Mouse (Mus musculus): ENCODE data around the gene Chst13. TPM values are rescaled to one million over a fixed set of nuclear protein-coding genes. Genes with fewer than 3 reads are reported as not detected.

The Chst13 gene
- polyA plus RNA-seq, 1 experiment from 2014 or later: 1.2 TPM

DNA sequence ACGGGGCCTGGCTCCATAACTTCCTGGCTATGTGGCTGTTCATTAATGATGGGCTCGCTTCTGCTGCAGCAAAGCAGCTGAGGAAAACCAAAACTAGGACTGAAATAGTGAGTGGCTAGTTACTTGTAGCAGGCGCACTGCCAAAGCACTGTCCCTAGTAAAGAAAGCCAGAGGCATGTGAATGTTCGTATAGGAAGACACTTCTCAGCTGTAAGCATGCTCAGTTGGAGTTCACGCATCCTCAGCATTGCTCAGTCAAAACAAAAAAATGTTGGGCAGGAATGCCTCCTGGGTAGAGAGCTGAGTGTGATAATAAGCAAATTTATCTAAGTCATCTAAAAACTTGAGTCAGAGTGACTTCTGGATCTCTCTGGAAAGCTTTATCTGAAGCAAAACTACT lies 33.2 kb upstream of the Chst13 start:
- no peaks in the 10 kb centered on the region for H3K27me3 ChIP-seq (ENCODE audit: control insufficient read depth, insufficient read depth, low read length)
- no peaks in the 10 kb centered on the region for H3K9me3 ChIP-seq (replicated peaks; ENCODE audit: control insufficient read depth, low read length)
- peaks cover 23% of the 10 kb centered on the region for H3K4me1 ChIP-seq (ENCODE audit: control insufficient read depth, insufficient read depth, low read length)
- no peak for ATAC-seq (ENCODE audit: insufficient read depth, low FRiP score)
- WGBS: 43% methylated on average over 5 of the region's 5 CpGs
- H3K36me3 ChIP-seq (ENCODE audit: control insufficient read depth, insufficient read depth, low read length): no peaks in the 10 kb centered on the region
- H3K9ac ChIP-seq (ENCODE audit: low read length): no peak overlapping the region
- H3K4me2 ChIP-seq (ENCODE audit: low read depth, low read length): no peak overlapping the region
- peak overlapping the region; percentile 2; the same call in 1 of the 2 replicates for H3K27ac ChIP-seq (ENCODE audit: low read length)
- H3K4me3 ChIP-seq (replicated peaks; ENCODE audit: low read length): no peak overlapping the region

DNA sequence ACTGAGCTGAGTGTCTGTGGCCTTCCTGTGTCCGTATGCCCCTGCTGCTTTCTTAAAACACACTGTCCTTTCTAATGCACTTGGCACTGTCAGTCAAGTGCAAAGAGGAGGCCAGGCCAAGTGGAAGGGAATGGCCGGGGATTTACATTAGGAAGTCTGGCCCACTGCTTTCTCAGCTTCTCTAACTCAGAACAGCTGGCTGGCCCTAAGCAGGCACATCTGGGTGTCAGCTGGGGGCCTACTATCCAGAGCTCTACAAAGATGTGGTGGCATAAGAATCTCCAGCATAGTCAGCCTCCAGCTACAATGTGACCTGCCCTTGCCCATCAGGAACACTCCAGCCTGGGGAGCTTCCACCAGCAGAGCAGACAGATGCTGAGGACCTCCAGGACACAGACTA lies 25.0 kb upstream of the Chst13 start:
- no peaks in the 10 kb centered on the region for H3K27me3 ChIP-seq (ENCODE audit: control insufficient read depth, insufficient read depth, low read length)
- H3K9me3 ChIP-seq (replicated peaks; ENCODE audit: control insufficient read depth, low read length): no peaks in the 10 kb centered on the region
- no peak overlapping the region for H3K4me2 ChIP-seq (ENCODE audit: low read depth, low read length)
- H3K4me1 ChIP-seq (ENCODE audit: control insufficient read depth, insufficient read depth, low read length): no peaks in the 10 kb centered on the region
- H3K4me3 ChIP-seq (replicated peaks; ENCODE audit: low read length): no peak overlapping the region
- ATAC-seq (ENCODE audit: insufficient read depth, low FRiP score): no peak
- no peaks in the 10 kb centered on the region for H3K36me3 ChIP-seq (ENCODE audit: control insufficient read depth, insufficient read depth, low read length)
- H3K9ac ChIP-seq (ENCODE audit: low read length): no peak overlapping the region
- WGBS: 56% methylated on average over 2 of the region's 2 CpGs
- no peak overlapping the region for H3K27ac ChIP-seq (ENCODE audit: low read length)

DNA sequence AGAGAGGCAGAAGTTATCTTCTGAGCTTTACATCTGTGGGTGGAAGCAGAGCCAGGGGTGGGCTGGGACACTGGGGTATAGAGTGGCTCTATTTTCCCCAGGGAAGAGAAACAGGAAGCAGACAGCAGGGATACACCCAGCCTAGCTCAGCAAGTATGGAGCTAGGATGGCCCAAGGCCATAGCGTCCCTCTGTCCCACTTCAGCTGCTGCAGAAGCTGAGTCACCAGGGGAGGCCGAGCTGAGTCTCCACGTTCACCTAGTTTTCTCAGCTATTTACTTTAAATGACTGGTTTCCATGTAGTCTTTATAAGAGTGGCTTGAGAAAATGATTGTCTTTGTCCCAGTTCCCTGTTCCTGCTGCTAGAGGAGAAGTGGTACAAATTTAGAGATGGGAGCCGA lies 23.5 kb upstream of the Chst13 start:
- H3K9me3 ChIP-seq (replicated peaks; ENCODE audit: control insufficient read depth, low read length): no peaks in the 10 kb centered on the region
- WGBS: 68% methylated on average over 4 of the region's 4 CpGs
- H3K27me3 ChIP-seq (ENCODE audit: control insufficient read depth, insufficient read depth, low read length): no peaks in the 10 kb centered on the region
- H3K27ac ChIP-seq (ENCODE audit: low read length): no peak overlapping the region
- no peak for ATAC-seq (ENCODE audit: insufficient read depth, low FRiP score)
- no peak overlapping the region for H3K4me2 ChIP-seq (ENCODE audit: low read depth, low read length)
- H3K36me3 ChIP-seq (ENCODE audit: control insufficient read depth, insufficient read depth, low read length): no peaks in the 10 kb centered on the region
- H3K4me3 ChIP-seq (replicated peaks; ENCODE audit: low read length): no peak overlapping the region
- no peaks in the 10 kb centered on the region for H3K4me1 ChIP-seq (ENCODE audit: control insufficient read depth, insufficient read depth, low read length)
- no peak overlapping the region for H3K9ac ChIP-seq (ENCODE audit: low read length)

DNA sequence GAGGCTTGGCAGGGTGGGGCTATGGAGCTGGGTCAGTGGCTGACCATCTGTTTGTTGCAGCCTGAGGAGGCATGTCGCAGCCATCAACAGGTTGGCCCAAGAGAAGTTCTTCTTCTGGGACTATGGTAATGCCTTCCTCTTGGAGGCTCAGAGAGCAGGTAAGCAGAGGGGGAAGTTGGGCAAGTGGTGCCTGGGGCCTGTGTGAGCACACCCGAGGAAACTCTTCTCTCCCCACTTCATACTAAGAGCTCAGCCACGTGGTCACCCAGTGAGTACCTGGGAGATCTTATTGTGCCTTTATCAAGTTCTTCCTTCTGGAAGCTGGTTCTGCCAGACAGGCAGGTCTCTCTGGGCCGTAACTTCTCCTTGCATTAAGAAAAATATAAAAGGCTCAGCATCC lies 22.2 kb upstream of the Chst13 start:
- Histone ChIP-seq H3K4me3 (replicated peaks; ENCODE audit: low read length) (no peak overlapping the region), H3K36me3 (ENCODE audit: control insufficient read depth, insufficient read depth, low read length) (no peaks in the 10 kb centered on the region), H3K9me3 (replicated peaks; ENCODE audit: control insufficient read depth, low read length) (no peaks in the 10 kb centered on the region), H3K27ac (ENCODE audit: low read length) (0 out of 2 replicates have a peak overlapping the region, but pooled peaks have one; percentile 9), H3K9ac (ENCODE audit: low read length) (no peak overlapping the region), H3K27me3 (ENCODE audit: control insufficient read depth, insufficient read depth, low read length) (no peaks in the 10 kb centered on the region), H3K4me2 (ENCODE audit: low read depth, low read length) (no peak overlapping the region), H3K4me1 (ENCODE audit: control insufficient read depth, insufficient read depth, low read length) (no peaks in the 10 kb centered on the region)
- 68% methylated on average over 4 of the region's 4 CpGs for WGBS
- no peak for ATAC-seq (ENCODE audit: insufficient read depth, low FRiP score)

DNA sequence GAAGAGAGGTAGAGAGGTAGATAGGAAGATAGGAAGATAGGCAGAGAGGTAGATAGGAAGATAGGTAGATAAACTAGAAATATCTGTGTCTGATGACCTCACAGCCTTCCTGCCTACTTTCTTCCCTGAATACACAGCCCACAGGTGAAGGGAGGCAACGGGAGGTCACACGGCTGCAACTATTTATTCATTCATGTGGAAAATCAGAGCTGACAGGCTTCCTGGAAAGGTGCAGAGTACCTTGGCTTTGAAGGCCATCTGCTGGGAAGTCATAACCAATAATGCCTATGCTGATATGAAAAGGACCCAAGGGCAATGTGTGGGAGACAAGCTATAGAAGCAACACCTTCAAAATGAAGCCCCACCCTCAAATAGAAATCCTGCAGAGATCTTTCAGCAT lies 17.4 kb upstream of the Chst13 start:
- H3K4me1 ChIP-seq (ENCODE audit: control insufficient read depth, insufficient read depth, low read length): no peaks in the 10 kb centered on the region
- WGBS: 65% methylated on average over 2 of the region's 2 CpGs
- no peak overlapping the region for H3K27ac ChIP-seq (ENCODE audit: low read length)
- no peaks in the 10 kb centered on the region for H3K27me3 ChIP-seq (ENCODE audit: control insufficient read depth, insufficient read depth, low read length)
- no peak for ATAC-seq (ENCODE audit: insufficient read depth, low FRiP score)
- H3K4me3 ChIP-seq (replicated peaks; ENCODE audit: low read length): no peak overlapping the region
- no peak overlapping the region for H3K4me2 ChIP-seq (ENCODE audit: low read depth, low read length)
- no peak overlapping the region for H3K9ac ChIP-seq (ENCODE audit: low read length)
- H3K9me3 ChIP-seq (replicated peaks; ENCODE audit: control insufficient read depth, low read length): no peaks in the 10 kb centered on the region
- no peaks in the 10 kb centered on the region for H3K36me3 ChIP-seq (ENCODE audit: control insufficient read depth, insufficient read depth, low read length)

DNA sequence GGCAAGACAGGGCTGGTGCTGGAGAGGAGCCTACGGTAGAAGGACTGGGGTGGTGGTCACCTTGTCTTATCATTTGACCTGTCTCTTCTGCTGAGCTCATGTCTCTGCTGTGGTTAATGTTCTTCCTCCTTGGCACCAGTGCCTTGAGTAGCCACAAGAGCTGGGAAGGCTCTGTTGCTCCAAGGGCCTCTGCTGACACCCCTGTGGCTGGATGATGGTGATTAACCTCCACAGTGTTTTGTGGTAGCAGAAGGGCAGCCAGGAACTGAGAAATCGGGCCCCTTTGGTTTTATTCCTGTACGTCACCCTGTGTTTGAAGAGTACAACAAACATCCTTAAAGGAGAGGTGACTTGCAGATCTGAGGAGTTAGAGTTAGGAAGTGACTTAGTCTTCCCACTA lies 9.3 kb upstream of the Chst13 start:
- Histone ChIP-seq H3K4me2 (ENCODE audit: low read depth, low read length) (no peak overlapping the region), H3K27me3 (ENCODE audit: control insufficient read depth, insufficient read depth, low read length) (no peaks in the 10 kb centered on the region), H3K27ac (ENCODE audit: low read length) (no peak overlapping the region), H3K9me3 (replicated peaks; ENCODE audit: control insufficient read depth, low read length) (no peaks in the 10 kb centered on the region), H3K4me1 (ENCODE audit: control insufficient read depth, insufficient read depth, low read length) (no peaks in the 10 kb centered on the region), H3K4me3 (replicated peaks; ENCODE audit: low read length) (no peak overlapping the region), H3K9ac (ENCODE audit: low read length) (no peak overlapping the region), H3K36me3 (ENCODE audit: control insufficient read depth, insufficient read depth, low read length) (no peaks in the 10 kb centered on the region)
- no peak for ATAC-seq (ENCODE audit: insufficient read depth, low FRiP score)
- 72% methylated on average over 3 of the region's 3 CpGs for WGBS

DNA sequence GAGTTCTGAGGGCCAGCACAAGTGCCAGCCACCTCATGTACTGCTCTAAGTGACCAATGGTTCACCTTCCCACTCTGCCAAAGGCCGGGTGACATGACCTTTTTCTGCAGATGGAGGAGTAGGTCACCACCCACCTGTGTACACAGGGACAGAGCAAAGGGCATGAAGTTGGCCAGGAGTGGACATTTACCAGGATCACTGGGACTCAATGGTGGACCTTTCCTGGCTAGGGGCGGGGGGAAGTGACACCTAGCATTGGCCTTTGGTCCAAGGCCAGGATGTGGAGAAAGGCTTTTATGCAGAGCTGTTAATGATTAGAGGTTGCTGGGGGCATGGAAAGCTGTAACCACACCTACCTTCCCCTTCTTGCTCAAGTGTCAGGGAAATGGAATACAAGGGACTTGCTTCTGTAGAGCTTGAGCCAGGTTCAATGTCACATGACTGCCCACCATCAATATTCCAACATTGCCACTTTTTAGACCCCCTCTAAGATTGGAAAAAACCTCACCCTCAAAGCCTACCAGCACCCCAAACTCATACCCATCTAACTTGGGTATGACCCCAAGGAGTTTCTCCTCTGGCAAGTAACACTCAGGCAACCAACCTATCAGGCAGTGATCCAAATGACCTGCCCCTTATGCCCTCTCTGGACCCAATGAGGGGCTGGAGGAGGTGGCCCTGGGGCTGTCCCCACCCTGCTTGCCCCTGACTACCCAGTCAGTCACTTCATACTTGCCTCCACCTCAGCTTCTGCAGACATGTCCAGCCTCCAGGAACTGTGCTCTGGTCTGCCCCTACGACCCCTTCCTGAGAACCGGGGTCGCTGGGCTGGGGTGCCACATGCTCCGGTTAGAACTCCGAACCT lies 7.8 kb upstream of the Chst13 start, which contains the start of gene Uroc1:
Gene Uroc1, plus strand, starts transcription at position 724 of the 865 bp plus-strand sequence.
- Histone ChIP-seq H3K4me2 (ENCODE audit: low read depth, low read length) (no peak within 1 kb of the TSS), H3K4me1 (ENCODE audit: control insufficient read depth, insufficient read depth, low read length) (no peaks in the 10 kb centered on the region), H3K9me3 (replicated peaks; ENCODE audit: control insufficient read depth, low read length) (no peaks in the 10 kb centered on the region), H3K4me3 (replicated peaks; ENCODE audit: low read length) (no peak within 1 kb of the TSS), H3K9ac (ENCODE audit: low read length) (no peak within 1 kb of the TSS), H3K27ac (ENCODE audit: low read length) (no peak within 1 kb of the TSS), H3K36me3 (ENCODE audit: control insufficient read depth, insufficient read depth, low read length) (no peaks in the 10 kb centered on the region), H3K27me3 (ENCODE audit: control insufficient read depth, insufficient read depth, low read length) (no peaks in the 10 kb centered on the region)
- WGBS: 76% methylated on average over 7 of the region's 7 CpGs
- no peak for ATAC-seq (ENCODE audit: insufficient read depth, low FRiP score)

DNA sequence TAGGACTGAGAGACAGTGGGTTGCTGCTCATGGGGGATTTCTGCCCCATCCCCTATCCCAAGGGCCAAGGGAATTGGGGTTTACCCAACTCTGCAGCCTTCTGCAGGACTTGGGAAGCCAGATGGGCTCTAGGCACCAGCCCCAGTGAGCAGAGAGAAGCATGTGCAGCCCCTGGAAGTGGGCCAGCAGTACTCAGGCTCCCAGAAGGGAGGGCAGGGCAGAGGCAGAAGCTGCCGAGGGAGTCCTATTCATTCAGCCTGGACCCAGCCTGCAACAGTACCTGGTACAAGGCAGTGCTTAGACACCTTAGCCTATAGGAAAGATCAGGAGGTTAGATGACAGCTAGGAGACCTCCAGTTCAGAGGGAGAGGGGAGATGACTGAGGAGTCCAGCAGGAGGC lies 5.0 kb upstream of the Chst13 start:
- 4% methylated on average over 1 of the region's 1 CpGs for WGBS
- H3K9ac ChIP-seq (ENCODE audit: low read length): no peak overlapping the region
- no peak for ATAC-seq (ENCODE audit: insufficient read depth, low FRiP score)

DNA sequence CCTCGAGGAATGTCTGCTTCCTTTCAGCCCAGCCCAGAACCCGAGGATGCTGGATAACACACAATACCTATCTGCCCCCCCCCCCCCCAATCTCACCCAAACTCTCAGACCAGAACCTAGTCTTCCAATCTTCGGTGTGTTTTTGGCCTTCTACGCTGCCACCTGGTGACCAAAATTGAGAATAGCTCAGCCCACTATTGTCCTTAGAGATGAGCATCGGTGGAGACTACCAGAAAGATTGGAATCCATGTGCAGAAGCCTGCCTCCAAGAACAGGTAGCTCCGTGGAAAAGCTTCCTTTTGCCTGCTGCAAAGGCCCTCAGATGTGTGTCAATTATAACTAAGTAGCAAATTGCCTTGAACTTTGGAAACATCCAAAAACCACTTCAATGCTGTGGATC lies 2.7 kb upstream of the Chst13 start:
- 23% methylated on average over 6 of the region's 6 CpGs for WGBS
- no peak overlapping the region for H3K4me2 ChIP-seq (ENCODE audit: low read depth, low read length)
- H3K27me3 ChIP-seq (ENCODE audit: control insufficient read depth, insufficient read depth, low read length): no peaks in the 10 kb centered on the region
- no peak overlapping the region for H3K27ac ChIP-seq (ENCODE audit: low read length)
- no peak overlapping the region for H3K9ac ChIP-seq (ENCODE audit: low read length)
- no peak overlapping the region for H3K4me3 ChIP-seq (replicated peaks; ENCODE audit: low read length)
- H3K9me3 ChIP-seq (replicated peaks; ENCODE audit: control insufficient read depth, low read length): no peaks in the 10 kb centered on the region
- ATAC-seq (ENCODE audit: insufficient read depth, low FRiP score): no peak
- no peaks in the 10 kb centered on the region for H3K4me1 ChIP-seq (ENCODE audit: control insufficient read depth, insufficient read depth, low read length)
- no peaks in the 10 kb centered on the region for H3K36me3 ChIP-seq (ENCODE audit: control insufficient read depth, insufficient read depth, low read length)

More for the DNA sequence above, 5.0 kb upstream of the Chst13 start:
- no peaks in the 10 kb centered on the region for H3K36me3 ChIP-seq (ENCODE audit: control insufficient read depth, insufficient read depth, low read length)
- H3K9me3 ChIP-seq (replicated peaks; ENCODE audit: control insufficient read depth, low read length): no peaks in the 10 kb centered on the region
- no peak overlapping the region for H3K4me2 ChIP-seq (ENCODE audit: low read depth, low read length)
- no peak overlapping the region for H3K4me3 ChIP-seq (replicated peaks; ENCODE audit: low read length)
- no peaks in the 10 kb centered on the region for H3K27me3 ChIP-seq (ENCODE audit: control insufficient read depth, insufficient read depth, low read length)
- no peak overlapping the region for H3K27ac ChIP-seq (ENCODE audit: low read length)
- no peaks in the 10 kb centered on the region for H3K4me1 ChIP-seq (ENCODE audit: control insufficient read depth, insufficient read depth, low read length)

All from stomach, embryonic 16.5 days (tissue).